Mouse (Mus musculus) embryonic facial prominence, embryonic 15.5 days (tissue): ENCODE measurements at regions not wholly inside any gene's neighbourhood (a gene's known extent, or its start where the extent isn't known, plus 50 kb on each side); places are given as distances from the start of the nearest gene placed in this dataset.

Experiments used
- ATAC-seq: fragments of 200-750 bp; cut with Nextera tagmentation; 2 replicates; pipeline ENCODE4 v1.8.0; 2017; ENCODE audit warnings: low read depth, moderate TSS enrichment; ENCODE audit not compliant: insufficient number of reproducible peaks, low FRiP score, low TSS enrichment
- H3K27ac ChIP-seq: fragments of 300-500 bp; sonication (generic); replicated peaks from 2 replicates; pipeline ENCODE4 v1.5.1; 2015; ENCODE audit warnings: mild to moderate bottlenecking, inconsistent platforms
- H3K27me3 ChIP-seq: fragments of 300-500 bp; sonication (generic); 2 replicates; pipeline ENCODE4 v1.6.1; 2015; ENCODE audit warnings: inconsistent platforms
- H3K36me3 ChIP-seq: fragments of 300-500 bp; sonication (generic); 2 replicates; pipeline ENCODE4 v1.6.1; 2015; ENCODE audit warnings: mild to moderate bottlenecking, inconsistent platforms
- H3K4me1 ChIP-seq: fragments of 300-500 bp; sonication (generic); 2 replicates; pipeline ENCODE4 v1.6.1; 2015; ENCODE audit warnings: inconsistent platforms
- H3K4me2 ChIP-seq: fragments of 300-500 bp; sonication (generic); replicated peaks from 2 replicates; pipeline ENCODE4 v1.6.1; 2015; ENCODE audit warnings: mild to moderate bottlenecking, inconsistent platforms
- H3K4me3 ChIP-seq: fragments of 300-500 bp; sonication (generic); replicated peaks from 2 replicates; pipeline ENCODE4 v1.5.1; 2015; ENCODE audit warnings: mild to moderate bottlenecking, inconsistent platforms
- H3K9ac ChIP-seq: fragments of 300-500 bp; sonication (generic); 2 replicates; pipeline ENCODE4 v1.6.1; 2015; ENCODE audit warnings: inconsistent platforms
- H3K9me3 ChIP-seq: fragments of 300-500 bp; sonication (generic); replicated peaks from 2 replicates; pipeline ENCODE4 v1.6.1; 2016; ENCODE audit warnings: inconsistent platforms
- WGBS: fragments of 180-500 bp; shearing (Covaris S2); methylation state at CpG from one replicate; pipeline ENCODE4 v1.1.7; 2015; 5-methylcytosine and 5-hydroxymethylcytosine counted together

DNA sequence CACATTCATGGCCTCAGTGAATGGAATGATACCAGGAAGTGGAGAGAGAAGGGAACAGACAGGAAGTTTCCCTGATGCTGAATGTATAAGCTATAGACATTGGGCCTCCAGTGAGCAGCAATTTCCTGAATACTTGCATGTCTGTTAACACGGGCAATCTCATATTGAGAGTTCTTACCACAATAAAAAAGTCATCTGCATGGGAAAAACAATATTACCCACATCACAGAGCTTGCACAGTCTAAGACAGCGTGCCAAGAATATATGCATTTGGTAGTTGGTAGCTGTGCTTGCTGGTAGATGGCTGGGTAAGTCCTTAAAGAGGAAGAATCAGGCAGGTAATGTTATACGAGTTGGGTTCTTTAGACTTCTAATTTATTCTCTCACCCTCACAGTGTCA, 144.7 kb upstream of the Id2 start:
- H3K9me3 ChIP-seq, result no peaks in the 10 kb centered on the region
- no peaks in the 10 kb centered on the region for H3K27me3 ChIP-seq
- H3K4me1 ChIP-seq, result peaks cover 10% of the 10 kb centered on the region; the same call in 1 of the 2 replicates
- no peak overlapping the region for H3K4me3 ChIP-seq
- H3K9ac ChIP-seq, result no peak overlapping the region
- H3K4me2 ChIP-seq, result no peak overlapping the region
- no peak overlapping the region for H3K27ac ChIP-seq
- H3K36me3 ChIP-seq, result no peaks in the 10 kb centered on the region
- WGBS, result 58% methylated on average over 3 of the region's 3 CpGs
- no peak for ATAC-seq

DNA sequence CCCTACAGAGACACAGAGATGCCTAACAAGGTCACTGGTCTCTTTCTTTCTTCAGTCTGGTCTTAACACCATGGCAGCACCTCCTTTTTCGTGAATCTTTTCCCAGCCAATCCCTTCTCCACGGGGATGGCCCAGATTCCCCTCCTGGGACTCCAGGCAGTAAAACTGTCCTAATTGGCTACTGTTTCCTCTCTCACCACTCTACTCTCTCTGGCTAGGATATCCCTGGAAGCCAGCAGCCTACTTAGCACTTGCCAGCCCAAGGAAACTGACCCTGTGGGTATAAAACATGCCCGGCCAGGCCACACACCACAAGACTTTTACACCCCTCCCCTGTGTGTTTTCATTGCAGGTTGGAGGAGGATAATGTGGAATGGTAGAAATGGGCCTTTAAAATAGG, 143.9 kb upstream of the Id2 start:
- no peak for ATAC-seq
- WGBS, result 66% methylated on average over 3 of the region's 3 CpGs

DNA sequence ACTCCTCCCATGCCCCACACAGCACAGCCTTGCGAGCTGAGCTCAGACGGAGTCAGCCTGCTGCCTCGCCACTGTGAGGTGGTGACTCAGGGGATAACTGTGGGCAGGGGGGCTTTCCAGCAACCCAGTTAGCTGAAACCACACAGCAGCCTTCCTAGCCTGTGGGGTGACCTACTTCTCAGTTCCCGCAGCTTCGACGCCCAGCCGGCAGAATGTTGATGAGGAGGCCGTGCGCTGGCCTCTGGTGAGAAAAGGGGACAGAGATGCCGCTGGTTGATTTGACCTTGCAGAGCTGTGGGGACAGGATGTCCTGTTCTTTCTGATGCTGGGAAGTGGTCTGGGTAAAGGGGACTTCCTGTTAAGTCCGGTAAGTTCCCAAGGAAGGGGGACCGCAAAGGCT, 143.2 kb upstream of the Id2 start:
- Histone ChIP-seq H3K4me1 (peaks cover 4% of the 10 kb centered on the region; the same call in 1 of the 2 replicates), H3K9ac (no peak overlapping the region), H3K9me3 (no peaks in the 10 kb centered on the region), H3K27ac (no peak overlapping the region), H3K27me3 (no peaks in the 10 kb centered on the region), H3K4me3 (no peak overlapping the region), H3K4me2 (no peak overlapping the region), H3K36me3 (no peaks in the 10 kb centered on the region)
- WGBS, result 55% methylated on average over 12 of the region's 12 CpGs
- peak; percentile 34; the same call in 1 of the 2 replicates for ATAC-seq

More for the DNA sequence above, 143.9 kb upstream of the Id2 start:
- Histone ChIP-seq H3K9me3 (no peaks in the 10 kb centered on the region), H3K27ac (no peak overlapping the region), H3K9ac (no peak overlapping the region), H3K4me1 (peaks cover 7% of the 10 kb centered on the region; the same call in 1 of the 2 replicates), H3K4me2 (no peak overlapping the region), H3K4me3 (no peak overlapping the region), H3K36me3 (no peaks in the 10 kb centered on the region), H3K27me3 (no peaks in the 10 kb centered on the region)

DNA sequence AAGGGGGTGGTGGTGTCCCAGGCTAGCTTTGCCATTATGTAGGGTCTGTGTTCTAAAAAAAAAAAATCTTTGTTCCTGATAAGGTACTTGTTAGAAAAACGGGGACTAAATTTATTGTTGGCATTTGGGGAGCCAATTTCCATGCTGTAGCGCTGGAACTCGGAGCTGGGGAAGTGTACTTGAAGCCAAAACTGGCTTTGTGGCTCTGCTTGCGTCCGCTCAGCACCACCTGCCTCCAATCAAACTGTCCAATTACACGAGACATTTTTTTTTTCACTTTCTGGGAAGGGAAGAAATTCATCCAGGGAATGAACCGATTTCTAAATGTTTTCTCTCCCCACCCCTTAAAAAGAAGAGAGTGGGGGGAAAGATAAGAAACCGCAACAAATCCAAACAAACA, 138.1 kb upstream of the Id2 start:
- H3K36me3 ChIP-seq, result no peaks in the 10 kb centered on the region
- WGBS, result 20% methylated on average over 8 of the region's 8 CpGs
- H3K4me3 ChIP-seq, result no peak overlapping the region
- no peaks in the 10 kb centered on the region for H3K9me3 ChIP-seq
- H3K4me1 ChIP-seq, result peaks cover 9% of the 10 kb centered on the region; the same call in 1 of the 2 replicates
- no peaks in the 10 kb centered on the region for H3K27me3 ChIP-seq
- H3K27ac ChIP-seq, result no peak overlapping the region
- H3K4me2 ChIP-seq, result no peak overlapping the region
- no peak overlapping the region for H3K9ac ChIP-seq
- ATAC-seq, result no peak

DNA sequence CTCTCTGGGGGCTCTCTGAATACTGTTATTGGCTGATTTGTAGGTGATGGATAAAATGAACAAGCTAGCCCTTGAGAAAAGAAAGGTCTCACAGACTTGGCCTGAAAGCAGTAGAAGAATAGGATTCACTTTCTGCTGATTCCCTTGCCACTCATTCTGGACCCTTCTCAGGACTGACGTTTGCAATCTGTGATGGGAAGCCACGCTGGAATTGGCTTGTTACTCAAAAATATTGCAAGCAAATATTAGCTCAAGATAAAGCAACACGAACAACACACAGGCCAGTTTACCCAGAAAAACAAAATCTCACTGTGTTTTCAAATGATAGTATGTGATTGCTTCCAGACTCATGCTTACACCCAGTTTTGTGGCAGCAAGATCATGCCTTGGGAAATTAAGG, 137.7 kb upstream of the Id2 start:
- no peak for ATAC-seq
- Histone ChIP-seq H3K4me1 (peaks cover 7% of the 10 kb centered on the region; the same call in 1 of the 2 replicates), H3K36me3 (no peaks in the 10 kb centered on the region), H3K9me3 (no peaks in the 10 kb centered on the region), H3K9ac (no peak overlapping the region), H3K27ac (no peak overlapping the region), H3K4me3 (no peak overlapping the region), H3K4me2 (no peak overlapping the region), H3K27me3 (no peaks in the 10 kb centered on the region)
- 40% methylated on average over 3 of the region's 3 CpGs for WGBS

DNA sequence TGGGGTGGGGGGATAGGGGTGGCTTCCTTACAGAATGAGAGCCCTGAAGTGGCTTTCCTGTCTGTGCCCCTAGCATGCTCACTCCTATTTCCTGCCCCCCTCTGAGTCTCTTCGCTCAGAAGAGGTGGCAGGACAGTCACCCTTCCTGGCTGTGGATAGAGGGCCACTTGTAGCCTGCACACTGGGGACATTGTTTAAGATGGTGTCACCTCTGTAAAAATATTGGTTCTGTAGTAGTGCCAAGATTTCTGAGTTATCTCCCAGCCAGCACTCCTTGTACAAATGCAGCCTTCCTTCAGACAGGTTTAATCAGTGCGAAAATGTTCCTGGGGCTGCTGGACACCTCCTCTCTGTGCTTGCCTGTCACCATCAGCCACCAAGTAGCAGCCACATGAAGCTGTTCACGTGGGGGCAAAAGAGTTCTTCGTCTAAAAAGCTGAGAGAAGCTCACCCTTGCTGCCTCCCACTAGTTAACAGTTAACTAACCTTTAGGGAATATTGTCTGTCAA, 136.1 kb upstream of the Id2 start:
- Histone ChIP-seq H3K4me1 (peaks cover 7% of the 10 kb centered on the region; the same call in 1 of the 2 replicates), H3K27me3 (no peaks in the 10 kb centered on the region), H3K4me2 (no peak overlapping the region), H3K27ac (no peak overlapping the region), H3K9ac (no peak overlapping the region), H3K36me3 (no peaks in the 10 kb centered on the region), H3K4me3 (no peak overlapping the region), H3K9me3 (no peaks in the 10 kb centered on the region)
- ATAC-seq, result no peak
- 59% methylated on average over 4 of the region's 4 CpGs for WGBS

DNA sequence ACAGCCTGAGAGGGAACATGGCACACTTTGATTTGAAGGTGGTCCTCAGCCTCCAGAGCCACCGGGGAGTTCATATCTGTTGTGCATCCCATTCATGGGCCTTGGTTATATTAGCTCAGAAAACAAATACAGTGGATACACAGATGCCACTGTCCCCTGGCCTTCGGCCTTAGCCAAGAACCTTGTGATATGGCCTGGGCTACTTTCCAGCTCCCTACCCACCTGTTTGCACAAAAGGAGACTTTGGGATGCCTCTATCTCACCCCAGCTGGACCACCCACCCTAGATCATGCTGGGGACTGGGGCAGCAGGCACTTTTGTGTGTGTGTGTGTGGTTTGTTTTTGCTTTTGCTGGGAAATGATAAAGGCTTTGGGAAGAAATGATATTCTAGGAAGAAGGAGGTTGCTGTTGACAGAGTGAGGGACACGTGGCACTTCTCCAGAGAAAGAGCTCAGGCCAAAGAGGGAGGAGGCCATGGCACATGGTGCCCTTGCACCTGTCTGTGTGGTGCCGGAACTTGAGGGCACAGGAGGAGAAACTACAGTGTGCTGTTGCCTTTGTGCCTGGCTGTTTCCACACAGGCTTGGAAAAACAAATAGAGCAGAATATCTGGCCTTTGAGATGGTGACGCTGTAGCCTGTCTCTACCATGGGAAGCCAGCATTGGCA, 135.6 kb upstream of the Id2 start:
- no peaks in the 10 kb centered on the region for H3K27me3 ChIP-seq
- no peak for ATAC-seq
- H3K27ac ChIP-seq, result no peak overlapping the region
- H3K4me2 ChIP-seq, result no peak overlapping the region
- 75% methylated on average over 5 of the region's 5 CpGs for WGBS
- no peak overlapping the region for H3K4me3 ChIP-seq
- no peaks in the 10 kb centered on the region for H3K9me3 ChIP-seq
- no peaks in the 10 kb centered on the region for H3K36me3 ChIP-seq
- H3K4me1 ChIP-seq, result peaks cover 7% of the 10 kb centered on the region; the same call in 1 of the 2 replicates
- H3K9ac ChIP-seq, result no peak overlapping the region

DNA sequence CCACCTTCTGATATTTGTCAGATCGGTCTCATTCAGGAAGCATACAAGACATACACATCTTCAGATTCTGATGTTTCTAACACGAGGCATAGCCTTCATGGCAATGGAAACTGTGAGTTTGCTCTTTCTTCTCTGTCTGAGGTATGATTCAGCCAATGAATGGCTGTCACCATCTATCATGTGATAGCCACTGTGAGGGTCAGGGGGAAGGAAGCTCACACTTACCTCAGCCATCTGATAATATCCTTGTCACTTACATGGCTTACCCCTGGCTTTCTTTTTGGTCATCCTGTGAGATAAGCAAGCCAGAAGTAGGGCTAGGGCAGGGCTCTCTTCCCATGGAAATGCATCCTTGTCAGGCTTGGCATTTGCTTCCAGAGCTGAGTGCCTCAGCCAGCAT, 131.8 kb upstream of the Id2 start:
- no peak overlapping the region for H3K27ac ChIP-seq
- H3K4me2 ChIP-seq, result no peak overlapping the region
- no peaks in the 10 kb centered on the region for H3K9me3 ChIP-seq
- H3K36me3 ChIP-seq, result no peaks in the 10 kb centered on the region
- 80% methylated on average over 2 of the region's 2 CpGs for WGBS
- no peak for ATAC-seq
- H3K4me3 ChIP-seq, result no peak overlapping the region
- no peaks in the 10 kb centered on the region for H3K27me3 ChIP-seq
- no peaks in the 10 kb centered on the region for H3K4me1 ChIP-seq
- no peak overlapping the region for H3K9ac ChIP-seq

DNA sequence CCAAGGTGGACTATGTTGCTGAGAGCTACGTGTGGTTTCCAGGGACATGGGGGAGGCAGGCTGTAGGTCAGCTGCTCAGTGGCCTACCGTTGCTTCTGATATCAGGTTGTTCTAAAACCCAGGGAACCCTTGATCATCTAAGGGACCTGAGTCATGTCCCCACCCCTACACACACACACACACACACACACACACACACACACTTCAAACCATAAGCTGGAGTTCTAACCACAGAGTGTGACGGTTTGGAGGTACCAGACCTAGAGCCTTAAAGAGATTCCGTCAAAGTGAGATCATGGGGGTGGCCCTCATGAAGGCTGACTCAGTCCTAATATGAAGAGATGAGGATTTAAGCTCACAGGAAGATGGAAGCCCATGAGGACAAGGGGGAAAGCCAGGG, 130.8 kb upstream of the Id2 start:
- no peaks in the 10 kb centered on the region for H3K36me3 ChIP-seq
- 88% methylated on average over 4 of the region's 4 CpGs for WGBS
- no peak overlapping the region for H3K27ac ChIP-seq
- no peaks in the 10 kb centered on the region for H3K4me1 ChIP-seq
- no peak overlapping the region for H3K4me3 ChIP-seq
- ATAC-seq, result no peak
- H3K27me3 ChIP-seq, result no peaks in the 10 kb centered on the region; the same call in 1 of the 2 replicates
- no peak overlapping the region for H3K9ac ChIP-seq
- no peaks in the 10 kb centered on the region for H3K9me3 ChIP-seq
- no peak overlapping the region for H3K4me2 ChIP-seq

DNA sequence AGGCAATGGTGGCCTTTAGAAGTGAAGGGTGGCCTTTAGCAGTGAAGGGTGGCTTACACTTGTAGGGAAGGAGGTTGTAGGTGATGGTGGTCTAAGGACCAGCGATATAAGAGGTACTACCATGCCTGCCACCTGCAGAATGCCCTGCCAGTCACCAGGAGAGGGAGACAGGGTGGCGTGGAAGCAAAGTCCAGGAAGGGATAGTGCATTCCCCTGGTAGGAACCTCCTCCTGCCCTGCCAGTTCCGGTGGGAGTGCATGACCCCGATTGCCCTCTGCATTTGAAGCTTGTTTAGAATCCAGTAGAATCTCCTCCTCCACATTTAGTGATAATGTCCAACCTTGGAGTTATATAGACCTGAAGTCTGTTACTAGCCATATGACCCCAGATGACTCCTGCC, 127.7 kb upstream of the Id2 start:
- no peak for ATAC-seq
- Histone ChIP-seq H3K36me3 (no peaks in the 10 kb centered on the region), H3K4me1 (no peaks in the 10 kb centered on the region), H3K9me3 (no peaks in the 10 kb centered on the region), H3K4me2 (no peak overlapping the region), H3K4me3 (no peak overlapping the region), H3K27ac (no peak overlapping the region), H3K27me3 (no peaks in the 10 kb centered on the region; the same call in 1 of the 2 replicates), H3K9ac (no peak overlapping the region)
- 90% methylated on average over 4 of the region's 4 CpGs for WGBS

DNA sequence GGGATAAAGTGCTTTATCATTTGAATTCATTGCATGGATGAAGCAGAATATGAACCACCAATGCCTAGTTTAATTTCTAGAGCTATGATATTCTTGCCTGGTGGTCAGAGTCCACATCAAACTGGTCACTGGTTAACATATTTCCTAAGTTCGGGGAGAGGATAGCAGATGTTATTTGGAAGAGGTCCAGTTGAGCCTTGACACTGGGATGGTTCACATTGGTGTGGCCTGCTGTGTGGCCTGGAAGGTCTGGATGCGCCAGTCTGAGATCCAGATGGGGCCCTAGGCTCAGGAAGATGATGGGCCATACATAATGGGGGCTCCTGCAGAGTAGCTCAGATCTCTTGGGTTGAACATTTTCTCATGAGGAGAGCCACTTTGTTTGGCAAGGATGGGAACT, 127.3 kb upstream of the Id2 start:
- Histone ChIP-seq H3K36me3 (no peaks in the 10 kb centered on the region), H3K4me2 (no peak overlapping the region), H3K9ac (no peak overlapping the region), H3K4me3 (no peak overlapping the region), H3K9me3 (no peaks in the 10 kb centered on the region), H3K4me1 (no peaks in the 10 kb centered on the region), H3K27ac (no peak overlapping the region), H3K27me3 (no peaks in the 10 kb centered on the region; the same call in 1 of the 2 replicates)
- no peak for ATAC-seq
- WGBS, result 95% methylated on average over 2 of the region's 2 CpGs

DNA sequence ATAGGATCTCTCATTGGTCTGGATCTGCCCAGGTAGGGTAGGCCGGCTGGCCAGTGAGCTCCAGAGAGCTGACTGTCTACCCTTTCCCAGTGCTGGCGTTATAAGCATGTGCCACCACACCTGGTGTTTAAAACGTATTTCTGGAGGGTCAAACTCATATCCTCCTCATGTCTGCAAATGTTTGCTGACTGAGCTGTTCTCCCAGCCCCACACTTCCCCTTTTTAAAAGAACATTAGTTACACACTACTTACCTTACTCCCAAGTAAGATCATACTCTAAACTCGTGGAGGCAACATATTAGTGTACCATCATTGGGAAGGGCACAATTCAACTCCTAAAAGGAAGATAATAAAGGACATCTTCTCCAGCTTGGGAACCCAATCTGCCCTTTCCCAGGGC, 126.6 kb upstream of the Id2 start:
- no peak overlapping the region for H3K27ac ChIP-seq

More for the DNA sequence above, 126.6 kb upstream of the Id2 start:
- no peaks in the 10 kb centered on the region for H3K9me3 ChIP-seq
- H3K36me3 ChIP-seq, result no peaks in the 10 kb centered on the region
- no peaks in the 10 kb centered on the region; the same call in 1 of the 2 replicates for H3K27me3 ChIP-seq
- H3K4me3 ChIP-seq, result no peak overlapping the region
- no peak overlapping the region for H3K9ac ChIP-seq
- 87% methylated on average over 4 of the region's 4 CpGs for WGBS
- ATAC-seq, result no peak
- no peaks in the 10 kb centered on the region for H3K4me1 ChIP-seq
- no peak overlapping the region for H3K4me2 ChIP-seq
